Mouse (Mus musculus): ENCODE measurements around the gene Msn. TPM values are rescaled to one million over a fixed set of nuclear protein-coding genes. Genes with fewer than 3 reads are reported as not detected.

Msn gene
- polyA plus RNA-seq, 1 experiment from 2014 or later = 162 TPM

- no peak overlapping the region for H3K9ac ChIP-seq (ENCODE audit: low read depth, low read length)
- no peaks in the 10 kb centered on the region for H3K27me3 ChIP-seq (ENCODE audit: control insufficient read depth, insufficient read depth, low read length)
- H3K4me1 ChIP-seq (ENCODE audit: control insufficient read depth, insufficient read depth, low read length) = peaks cover 10% of the 10 kb centered on the region
- H3K36me3 ChIP-seq (ENCODE audit: control insufficient read depth, insufficient read depth, low read length) = no peaks in the 10 kb centered on the region
- no peak overlapping the region for H3K4me3 ChIP-seq (ENCODE audit: low read depth, low read length)
- 43% methylated on average over 5 of the region's 5 CpGs for WGBS (ENCODE audit: insufficient replicate concordance)
- H3K4me2 ChIP-seq = no peak overlapping the region
- no peak for ATAC-seq (replicated peaks; ENCODE audit: insufficient number of reproducible peaks, low FRiP score, low TSS enrichment)
- peak overlapping the region; percentile 62 for H3K27ac ChIP-seq (ENCODE audit: low read depth, low read length)
- no peaks in the 10 kb centered on the region for H3K9me3 ChIP-seq (replicated peaks; ENCODE audit: control insufficient read depth, low read length)
Measured at GRCm38 (mm10) chrX:96134243-96134661, 38.4 kb downstream of the Msn start.

- H3K27ac ChIP-seq (ENCODE audit: low read depth, low read length) = peak overlapping the region; percentile 62
- H3K4me3 ChIP-seq (ENCODE audit: low read depth, low read length) = no peak overlapping the region
- H3K9ac ChIP-seq (ENCODE audit: low read depth, low read length) = no peak overlapping the region
- H3K4me1 ChIP-seq (ENCODE audit: control insufficient read depth, insufficient read depth, low read length) = peaks cover 5% of the 10 kb centered on the region; the same call in 1 of the 2 replicates
- no peaks in the 10 kb centered on the region for H3K27me3 ChIP-seq (ENCODE audit: control insufficient read depth, insufficient read depth, low read length)
- H3K4me2 ChIP-seq = no peak overlapping the region
- no peaks in the 10 kb centered on the region for H3K9me3 ChIP-seq (replicated peaks; ENCODE audit: control insufficient read depth, low read length)
- WGBS (ENCODE audit: insufficient replicate concordance) = 46% methylated on average over 6 of the region's 6 CpGs
- ATAC-seq (replicated peaks; ENCODE audit: insufficient number of reproducible peaks, low FRiP score, low TSS enrichment) = no peak
- H3K36me3 ChIP-seq (ENCODE audit: control insufficient read depth, insufficient read depth, low read length) = no peaks in the 10 kb centered on the region
Measured at GRCm38 (mm10) chrX:96134840-96135580, 39.2 kb downstream of the Msn start.

GRCm38 (mm10) chrX:96135581-96135980 is 39.7 kb downstream of the Msn start:
- H3K4me1 ChIP-seq (ENCODE audit: control insufficient read depth, insufficient read depth, low read length) = peaks cover 3% of the 10 kb centered on the region; the same call in 1 of the 2 replicates
- H3K36me3 ChIP-seq (ENCODE audit: control insufficient read depth, insufficient read depth, low read length) = no peaks in the 10 kb centered on the region
- no peak overlapping the region for H3K27ac ChIP-seq (ENCODE audit: low read depth, low read length)
- no peak overlapping the region for H3K4me3 ChIP-seq (ENCODE audit: low read depth, low read length)
- H3K9ac ChIP-seq (ENCODE audit: low read depth, low read length) = no peak overlapping the region
- no peak for ATAC-seq (replicated peaks; ENCODE audit: insufficient number of reproducible peaks, low FRiP score, low TSS enrichment)
- no peak overlapping the region for H3K4me2 ChIP-seq
- H3K9me3 ChIP-seq (replicated peaks; ENCODE audit: control insufficient read depth, low read length) = no peaks in the 10 kb centered on the region
- H3K27me3 ChIP-seq (ENCODE audit: control insufficient read depth, insufficient read depth, low read length) = no peaks in the 10 kb centered on the region
- WGBS (ENCODE audit: insufficient replicate concordance) = 87% methylated on average over 4 of the region's 4 CpGs

DNA sequence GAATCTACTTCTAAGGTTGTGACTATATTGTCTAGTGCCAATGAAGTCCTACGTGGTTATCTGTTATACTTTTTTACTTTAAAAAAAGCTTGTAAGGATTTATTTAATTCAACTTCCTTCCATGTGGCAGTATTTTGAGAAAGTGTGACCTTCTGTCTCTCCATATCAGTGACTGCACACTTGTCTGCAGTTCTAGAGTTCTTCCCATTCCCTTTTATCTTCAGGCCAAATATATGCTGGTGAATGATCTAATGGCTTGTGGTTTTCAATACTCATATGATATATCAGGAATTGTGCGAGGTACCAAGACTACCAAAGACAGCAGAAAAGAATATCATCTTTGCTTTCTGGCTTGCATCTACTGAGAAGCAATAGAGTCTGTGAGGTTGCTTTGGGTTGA is 43.4 kb downstream of the Msn start:
- H3K9ac ChIP-seq (ENCODE audit: low read depth, low read length) = no peak overlapping the region
- H3K36me3 ChIP-seq (ENCODE audit: control insufficient read depth, insufficient read depth, low read length) = no peaks in the 10 kb centered on the region
- H3K27ac ChIP-seq (ENCODE audit: low read depth, low read length) = no peak overlapping the region
- no peaks in the 10 kb centered on the region for H3K27me3 ChIP-seq (ENCODE audit: control insufficient read depth, insufficient read depth, low read length)
- no peak overlapping the region for H3K4me3 ChIP-seq (ENCODE audit: low read depth, low read length)
- H3K4me1 ChIP-seq (ENCODE audit: control insufficient read depth, insufficient read depth, low read length) = peaks cover 3% of the 10 kb centered on the region; the same call in 1 of the 2 replicates
- H3K4me2 ChIP-seq = no peak overlapping the region
- H3K9me3 ChIP-seq (replicated peaks; ENCODE audit: control insufficient read depth, low read length) = no peaks in the 10 kb centered on the region
- no peak for ATAC-seq (replicated peaks; ENCODE audit: insufficient number of reproducible peaks, low FRiP score, low TSS enrichment)
- WGBS (ENCODE audit: insufficient replicate concordance) = 78% methylated on average over 2 of the region's 2 CpGs

DNA sequence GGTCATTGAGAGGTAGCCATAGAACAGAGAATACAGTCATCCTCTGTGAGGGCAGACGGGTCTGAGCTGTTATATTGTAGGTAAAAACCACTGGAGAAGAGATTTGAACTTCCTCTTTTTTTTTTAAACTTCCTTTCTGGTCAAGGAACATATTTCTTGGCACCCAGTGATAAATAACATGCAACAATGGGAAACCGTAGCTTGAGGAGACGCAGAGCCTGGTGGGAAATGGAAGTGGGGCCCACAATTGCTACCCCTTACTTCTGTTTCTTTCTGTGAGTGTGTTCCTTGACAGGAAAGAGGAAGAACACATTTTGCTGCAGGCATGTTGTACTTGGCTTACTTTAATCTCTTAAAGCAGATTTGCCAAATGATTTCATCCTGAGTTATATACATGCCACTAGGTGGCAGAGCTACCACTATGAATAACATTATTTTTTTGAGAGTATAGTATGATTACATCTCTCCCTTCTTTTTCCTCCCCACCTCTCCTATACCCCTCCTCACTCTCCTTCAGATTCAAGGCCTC is 49.2 kb downstream of the Msn start:
- WGBS (ENCODE audit: insufficient replicate concordance) = 74% methylated on average over 3 of the region's 3 CpGs
- ATAC-seq (replicated peaks; ENCODE audit: insufficient number of reproducible peaks, low FRiP score, low TSS enrichment) = no peak
- Histone ChIP-seq H3K36me3 (ENCODE audit: control insufficient read depth, insufficient read depth, low read length) (no peaks in the 10 kb centered on the region), H3K9me3 (replicated peaks; ENCODE audit: control insufficient read depth, low read length) (no peaks in the 10 kb centered on the region), H3K4me3 (ENCODE audit: low read depth, low read length) (no peak overlapping the region), H3K27me3 (ENCODE audit: control insufficient read depth, insufficient read depth, low read length) (no peaks in the 10 kb centered on the region), H3K27ac (ENCODE audit: low read depth, low read length) (no peak overlapping the region), H3K4me1 (ENCODE audit: control insufficient read depth, insufficient read depth, low read length) (no peaks in the 10 kb centered on the region), H3K4me2 (no peak overlapping the region), H3K9ac (ENCODE audit: low read depth, low read length) (no peak overlapping the region)

DNA sequence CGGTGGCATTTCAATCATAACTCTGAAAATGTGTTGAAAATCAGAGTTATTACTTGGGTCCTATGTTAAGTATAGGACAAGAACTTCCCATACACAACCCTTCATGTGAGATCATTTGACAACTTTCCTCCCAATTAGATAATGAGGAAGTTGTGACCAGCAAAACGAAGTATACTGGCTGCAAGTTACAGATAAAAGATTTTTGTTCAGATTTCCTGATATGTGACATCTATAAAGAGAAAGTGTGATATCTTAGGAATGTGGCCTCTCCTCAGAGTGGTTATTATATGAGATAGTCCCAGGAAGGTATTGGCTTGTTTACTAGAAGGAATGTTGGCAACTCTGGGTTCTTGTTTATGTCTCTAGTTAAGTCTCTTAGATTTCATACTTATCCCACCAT is 52.4 kb downstream of the Msn start:
- Histone ChIP-seq H3K4me1 (ENCODE audit: control insufficient read depth, insufficient read depth, low read length) (no peaks in the 10 kb centered on the region), H3K9me3 (replicated peaks; ENCODE audit: control insufficient read depth, low read length) (no peaks in the 10 kb centered on the region), H3K9ac (ENCODE audit: low read depth, low read length) (no peak overlapping the region), H3K4me3 (ENCODE audit: low read depth, low read length) (no peak overlapping the region), H3K27ac (ENCODE audit: low read depth, low read length) (no peak overlapping the region), H3K27me3 (ENCODE audit: control insufficient read depth, insufficient read depth, low read length) (no peaks in the 10 kb centered on the region), H3K36me3 (ENCODE audit: control insufficient read depth, insufficient read depth, low read length) (peaks cover 5% of the 10 kb centered on the region; the same call in 1 of the 2 replicates), H3K4me2 (no peak overlapping the region)
- no peak for ATAC-seq (replicated peaks; ENCODE audit: insufficient number of reproducible peaks, low FRiP score, low TSS enrichment)
- 60% methylated on average over 2 of the region's 2 CpGs for WGBS (ENCODE audit: insufficient replicate concordance)

GRCm38 (mm10) chrX:96153362-96153761 is 57.5 kb downstream of the Msn start:
- Histone ChIP-seq H3K9me3 (replicated peaks; ENCODE audit: control insufficient read depth, low read length) (no peaks in the 10 kb centered on the region), H3K4me3 (ENCODE audit: low read depth, low read length) (no peak overlapping the region), H3K27me3 (ENCODE audit: control insufficient read depth, insufficient read depth, low read length) (no peaks in the 10 kb centered on the region), H3K27ac (ENCODE audit: low read depth, low read length) (no peak overlapping the region), H3K36me3 (ENCODE audit: control insufficient read depth, insufficient read depth, low read length) (peaks cover 5% of the 10 kb centered on the region; the same call in 1 of the 2 replicates), H3K9ac (ENCODE audit: low read depth, low read length) (no peak overlapping the region), H3K4me2 (no peak overlapping the region), H3K4me1 (ENCODE audit: control insufficient read depth, insufficient read depth, low read length) (no peaks in the 10 kb centered on the region)
- WGBS (ENCODE audit: insufficient replicate concordance) = 85% methylated on average over 3 of the region's 3 CpGs
- ATAC-seq (replicated peaks; ENCODE audit: insufficient number of reproducible peaks, low FRiP score, low TSS enrichment) = no peak

- no peak overlapping the region for H3K4me3 ChIP-seq (ENCODE audit: low read depth, low read length)
- no peaks in the 10 kb centered on the region for H3K9me3 ChIP-seq (replicated peaks; ENCODE audit: control insufficient read depth, low read length)
- no peaks in the 10 kb centered on the region for H3K4me1 ChIP-seq (ENCODE audit: control insufficient read depth, insufficient read depth, low read length)
- no peak overlapping the region for H3K27ac ChIP-seq (ENCODE audit: low read depth, low read length)
- 80% methylated on average over 3 of the region's 3 CpGs for WGBS (ENCODE audit: insufficient replicate concordance)
- H3K36me3 ChIP-seq (ENCODE audit: control insufficient read depth, insufficient read depth, low read length) = no peaks in the 10 kb centered on the region; the same call in 1 of the 2 replicates
- H3K9ac ChIP-seq (ENCODE audit: low read depth, low read length) = no peak overlapping the region
- no peaks in the 10 kb centered on the region for H3K27me3 ChIP-seq (ENCODE audit: control insufficient read depth, insufficient read depth, low read length)
- ATAC-seq (replicated peaks; ENCODE audit: insufficient number of reproducible peaks, low FRiP score, low TSS enrichment) = no peak
- no peak overlapping the region for H3K4me2 ChIP-seq
Measured at GRCm38 (mm10) chrX:96157936-96158335, 62.1 kb downstream of the Msn start.

DNA sequence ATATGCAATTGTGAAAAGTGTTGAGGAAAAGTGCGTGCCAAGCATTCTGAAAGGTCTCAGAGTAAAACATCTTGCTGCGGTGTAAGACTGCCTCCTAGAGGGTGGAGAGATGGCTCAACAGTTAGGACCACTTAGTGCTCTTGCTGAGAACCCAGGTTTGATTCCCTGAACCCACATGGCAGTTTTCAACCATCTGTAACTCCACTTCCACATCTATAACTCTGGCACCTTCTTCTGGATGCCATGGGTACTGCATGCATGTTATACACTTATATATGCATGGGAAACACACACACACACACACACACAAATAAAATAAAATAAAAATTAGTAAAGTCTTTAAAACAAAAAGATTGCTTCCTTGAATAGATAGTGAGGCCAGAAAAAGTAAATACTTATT is 66.7 kb downstream of the Msn start:
- H3K4me2 ChIP-seq = no peak overlapping the region
- 76% methylated on average over 2 of the region's 2 CpGs for WGBS (ENCODE audit: insufficient replicate concordance)
- no peak for ATAC-seq (replicated peaks; ENCODE audit: insufficient number of reproducible peaks, low FRiP score, low TSS enrichment)
- H3K27ac ChIP-seq (ENCODE audit: low read depth, low read length) = no peak overlapping the region
- no peaks in the 10 kb centered on the region for H3K27me3 ChIP-seq (ENCODE audit: control insufficient read depth, insufficient read depth, low read length)
- H3K36me3 ChIP-seq (ENCODE audit: control insufficient read depth, insufficient read depth, low read length) = 0 out of 2 replicates have a peak, but pooled peaks cover 3% of the 10 kb centered on the region
- H3K4me3 ChIP-seq (ENCODE audit: low read depth, low read length) = no peak overlapping the region
- H3K4me1 ChIP-seq (ENCODE audit: control insufficient read depth, insufficient read depth, low read length) = no peaks in the 10 kb centered on the region
- H3K9ac ChIP-seq (ENCODE audit: low read depth, low read length) = no peak overlapping the region
- H3K9me3 ChIP-seq (replicated peaks; ENCODE audit: control insufficient read depth, low read length) = no peaks in the 10 kb centered on the region

Data from heart, embryonic 11.5 days (tissue).